Mouse (Mus musculus): ENCODE results near the gene Ppp2r2c. TPM values are rescaled to one million over a fixed set of nuclear protein-coding genes. Genes with fewer than 3 reads are reported as not detected.

Gene Ppp2r2c
- polyA plus RNA-seq, 1 experiment from 2014 or later = 27.8 TPM

GRCm38 (mm10) chr5:36841701-36842100, 26.6 kb upstream of the Ppp2r2c start:
- no peaks in the 10 kb centered on the region for H3K9me3 ChIP-seq
- H3K4me1 ChIP-seq = peaks cover 5% of the 10 kb centered on the region; the same call in 1 of the 2 replicates
- no peak for ATAC-seq (ENCODE audit: low FRiP score, low read depth)
- H3K4me2 ChIP-seq (replicated peaks) = no peak overlapping the region
- H3K27me3 ChIP-seq (replicated peaks) = no peaks in the 10 kb centered on the region
- H3K27ac ChIP-seq = no peak overlapping the region
- whole genome bisulfite sequencing = 71% methylated on average over 1 of the region's 1 CpGs
- H3K36me3 ChIP-seq = no peaks in the 10 kb centered on the region
- H3K9ac ChIP-seq = no peak overlapping the region
- H3K4me3 ChIP-seq = no peak overlapping the region

GRCm38 (mm10) chr5:36844490-36844889, 23.8 kb upstream of the Ppp2r2c start:
- Histone ChIP-seq H3K4me1 (peaks cover 5% of the 10 kb centered on the region; the same call in 1 of the 2 replicates), H3K9ac (no peak overlapping the region), H3K27me3 (replicated peaks) (no peaks in the 10 kb centered on the region), H3K27ac (peak overlapping the region; percentile 42; the same call in 1 of the 2 replicates), H3K9me3 (no peaks in the 10 kb centered on the region), H3K4me3 (no peak overlapping the region), H3K4me2 (replicated peaks) (no peak overlapping the region), H3K36me3 (no peaks in the 10 kb centered on the region)
- WGBS = 31% methylated on average over 10 of the region's 10 CpGs
- ATAC-seq (ENCODE audit: low FRiP score, low read depth) = peak; percentile 78

GRCm38 (mm10) chr5:36851572-36851971, 16.7 kb upstream of the Ppp2r2c start:
- ATAC-seq (ENCODE audit: low FRiP score, low read depth) = no peak
- Histone ChIP-seq H3K36me3 (no peaks in the 10 kb centered on the region), H3K9ac (no peak overlapping the region), H3K4me1 (peaks cover 12% of the 10 kb centered on the region; the same call in 1 of the 2 replicates), H3K27me3 (replicated peaks) (no peaks in the 10 kb centered on the region), H3K27ac (no peak overlapping the region), H3K4me2 (replicated peaks) (no peak overlapping the region), H3K4me3 (no peak overlapping the region), H3K9me3 (no peaks in the 10 kb centered on the region)
- WGBS = 63% methylated on average over 4 of the region's 4 CpGs

- Histone ChIP-seq H3K27me3 (replicated peaks) (no peaks in the 10 kb centered on the region), H3K9me3 (no peaks in the 10 kb centered on the region), H3K27ac (no peak overlapping the region), H3K9ac (no peak overlapping the region), H3K4me1 (0 out of 2 replicates have a peak, but pooled peaks cover 8% of the 10 kb centered on the region), H3K4me3 (no peak overlapping the region), H3K36me3 (no peaks in the 10 kb centered on the region), H3K4me2 (replicated peaks) (no peak overlapping the region)
- 55% methylated on average over 3 of the region's 3 CpGs for WGBS
- no peak for ATAC-seq (ENCODE audit: low FRiP score, low read depth)
Measured at GRCm38 (mm10) chr5:36855180-36855579, 13.1 kb upstream of the Ppp2r2c start.

- no peak overlapping the region for H3K4me3 ChIP-seq
- H3K9me3 ChIP-seq = no peaks in the 10 kb centered on the region
- no peak overlapping the region for H3K27ac ChIP-seq
- H3K36me3 ChIP-seq = no peaks in the 10 kb centered on the region
- no peaks in the 10 kb centered on the region for H3K27me3 ChIP-seq (replicated peaks)
- no peak for ATAC-seq (ENCODE audit: low FRiP score, low read depth)
- WGBS = 91% methylated on average over 7 of the region's 7 CpGs
- 0 out of 2 replicates have a peak, but pooled peaks cover 7% of the 10 kb centered on the region for H3K4me1 ChIP-seq
- no peak overlapping the region for H3K4me2 ChIP-seq (replicated peaks)
- H3K9ac ChIP-seq = no peak overlapping the region
Measured at GRCm38 (mm10) chr5:36856529-36856928, 11.8 kb upstream of the Ppp2r2c start.

- Histone ChIP-seq H3K4me1 (no peaks in the 10 kb centered on the region), H3K4me3 (no peak overlapping the region), H3K27me3 (replicated peaks) (no peaks in the 10 kb centered on the region), H3K9ac (no peak overlapping the region), H3K27ac (no peak overlapping the region), H3K9me3 (no peaks in the 10 kb centered on the region), H3K36me3 (no peaks in the 10 kb centered on the region), H3K4me2 (replicated peaks) (no peak overlapping the region)
- 80% methylated on average over 5 of the region's 5 CpGs for WGBS
- ATAC-seq (ENCODE audit: low FRiP score, low read depth) = no peak
Measured at GRCm38 (mm10) chr5:36857546-36857945, 10.8 kb upstream of the Ppp2r2c start.

GRCm38 (mm10) chr5:36861084-36861483, 7.2 kb upstream of the Ppp2r2c start:
- Histone ChIP-seq H3K27ac (no peak overlapping the region), H3K4me1 (no peaks in the 10 kb centered on the region), H3K27me3 (replicated peaks) (peaks cover 13% of the 10 kb centered on the region), H3K4me2 (replicated peaks) (no peak overlapping the region), H3K36me3 (no peaks in the 10 kb centered on the region), H3K4me3 (no peak overlapping the region), H3K9me3 (no peaks in the 10 kb centered on the region), H3K9ac (no peak overlapping the region)
- 95% methylated on average over 2 of the region's 2 CpGs for WGBS
- ATAC-seq (ENCODE audit: low FRiP score, low read depth) = no peak

GRCm38 (mm10) chr5:36866701-36867250, 1.5 kb upstream of the Ppp2r2c start:
- Histone ChIP-seq H3K4me2 (replicated peaks) (peak overlapping the region; percentile 69), H3K27me3 (replicated peaks) (peaks cover 70% of the 10 kb centered on the region), H3K9ac (no peak overlapping the region), H3K4me1 (peaks cover 15% of the 10 kb centered on the region), H3K4me3 (no peak overlapping the region), H3K36me3 (no peaks in the 10 kb centered on the region), H3K27ac (no peak overlapping the region), H3K9me3 (no peaks in the 10 kb centered on the region)
- WGBS = 72% methylated on average over 7 of the region's 7 CpGs
- ATAC-seq (ENCODE audit: low FRiP score, low read depth) = no peak

GRCm38 (mm10) chr5:36867561-36867960, 752 bp upstream of the Ppp2r2c start:
- H3K4me1 ChIP-seq = peaks cover 15% of the 10 kb centered on the region
- no peaks in the 10 kb centered on the region for H3K9me3 ChIP-seq
- no peaks in the 10 kb centered on the region for H3K36me3 ChIP-seq
- peaks cover 71% of the 10 kb centered on the region for H3K27me3 ChIP-seq (replicated peaks)
- H3K4me3 ChIP-seq = peak overlapping the region; percentile 53; the same call in 1 of the 2 replicates
- no peak overlapping the region for H3K27ac ChIP-seq
- 5% methylated on average over 6 of the region's 6 CpGs for WGBS
- no peak overlapping the region; the same call in 1 of the 2 replicates for H3K9ac ChIP-seq
- no peak for ATAC-seq (ENCODE audit: low FRiP score, low read depth)
- peak overlapping the region; percentile 69 for H3K4me2 ChIP-seq (replicated peaks)

GRCm38 (mm10) chr5:36869186-36869577, 869 bp downstream of the Ppp2r2c start:
- WGBS = 1% methylated on average over 7 of the region's 7 CpGs
- Histone ChIP-seq H3K4me2 (replicated peaks) (peak overlapping the region; percentile 69), H3K4me1 (peaks cover 15% of the 10 kb centered on the region), H3K9me3 (no peaks in the 10 kb centered on the region), H3K27ac (peak overlapping the region; percentile 42; the same call in 1 of the 2 replicates), H3K9ac (peak overlapping the region; percentile 73), H3K27me3 (replicated peaks) (peaks cover 77% of the 10 kb centered on the region), H3K36me3 (no peaks in the 10 kb centered on the region), H3K4me3 (peak overlapping the region; percentile 53)
- ATAC-seq (ENCODE audit: low FRiP score, low read depth) = peak; percentile 10; the same call in 1 of the 2 replicates

GRCm38 (mm10) chr5:36869578-36870236, 1.4 kb downstream of the Ppp2r2c start:
- peak overlapping the region; percentile 53 for H3K4me3 ChIP-seq
- peak overlapping the region; percentile 73 for H3K9ac ChIP-seq
- ATAC-seq (ENCODE audit: low FRiP score, low read depth) = peak; percentile 54
- peaks cover 15% of the 10 kb centered on the region for H3K4me1 ChIP-seq
- whole genome bisulfite sequencing = under 1% methylated on average over 56 of the region's 56 CpGs
- peaks cover 77% of the 10 kb centered on the region for H3K27me3 ChIP-seq (replicated peaks)
- H3K36me3 ChIP-seq = no peaks in the 10 kb centered on the region
- H3K4me2 ChIP-seq (replicated peaks) = peak overlapping the region; percentile 69
- no peaks in the 10 kb centered on the region for H3K9me3 ChIP-seq
- peak overlapping the region; percentile 42 for H3K27ac ChIP-seq

- H3K27me3 ChIP-seq (replicated peaks) = peaks cover 66% of the 10 kb centered on the region
- H3K9ac ChIP-seq = no peak overlapping the region
- H3K4me1 ChIP-seq = peaks cover 15% of the 10 kb centered on the region
- H3K36me3 ChIP-seq = no peaks in the 10 kb centered on the region
- no peak for ATAC-seq (ENCODE audit: low FRiP score, low read depth)
- no peak overlapping the region for H3K27ac ChIP-seq
- no peaks in the 10 kb centered on the region for H3K9me3 ChIP-seq
- H3K4me2 ChIP-seq (replicated peaks) = peak overlapping the region; percentile 69; the same call in 1 of the 2 replicates
- 81% methylated on average over 6 of the region's 6 CpGs for WGBS
- H3K4me3 ChIP-seq = no peak overlapping the region
Measured at GRCm38 (mm10) chr5:36870916-36871315, 2.6 kb downstream of the Ppp2r2c start.
